Mouse (Mus musculus) limb, embryonic 12.5 days (tissue): Measurements from ENCODE around the gene Tent4b. TPM values are rescaled to one million over a fixed set of nuclear protein-coding genes. Genes with fewer than 3 reads are reported as not detected.

Experiments used
- ATAC-seq: fragments of 200-750 bp; cut with Nextera tagmentation; 2 replicates; pipeline ENCODE4 v1.8.0; 2017; ENCODE audit warnings: low read depth, moderate TSS enrichment; ENCODE audit not compliant: insufficient number of reproducible peaks, insufficient read depth, low FRiP score, low TSS enrichment
- H3K27ac ChIP-seq: fragments of 300-500 bp; sonication (generic); 2 replicates; pipeline ENCODE4 v1.5.1; 2016; ENCODE audit warnings: mild to moderate bottlenecking, moderate library complexity
- H3K27me3 ChIP-seq: fragments of 300-500 bp; sonication (generic); 2 replicates; pipeline ENCODE4 v1.6.1; 2016; ENCODE audit warnings: mild to moderate bottlenecking, moderate library complexity
- H3K36me3 ChIP-seq: fragments of 300-500 bp; sonication (generic); 2 replicates; pipeline ENCODE4 v1.6.1; 2016; ENCODE audit warnings: mild to moderate bottlenecking, moderate library complexity
- H3K4me1 ChIP-seq: fragments of 300-500 bp; sonication (generic); replicated peaks from 2 replicates; pipeline ENCODE4 v1.6.1; 2016
- H3K4me2 ChIP-seq: fragments of 300-500 bp; sonication (generic); 2 replicates; pipeline ENCODE4 v1.6.1; 2016; ENCODE audit warnings: mild to moderate bottlenecking, moderate library complexity
- H3K4me3 ChIP-seq: fragments of 300-500 bp; sonication (generic); replicated peaks from 2 replicates; pipeline ENCODE4 v1.5.1; 2016; ENCODE audit warnings: mild to moderate bottlenecking
- H3K9ac ChIP-seq: fragments of 300-500 bp; sonication (generic); replicated peaks from 2 replicates; pipeline ENCODE4 v1.6.1; 2016; ENCODE audit warnings: mild to moderate bottlenecking, moderate library complexity
- H3K9me3 ChIP-seq: fragments of 300-500 bp; sonication (generic); 2 replicates; pipeline ENCODE4 v1.6.1; 2016; ENCODE audit warnings: mild to moderate bottlenecking, moderate library complexity
- WGBS: fragments of 180-500 bp; shearing (Covaris S2); methylation state at CpG from one replicate; pipeline ENCODE4 v1.1.7; 2016; 5-methylcytosine and 5-hydroxymethylcytosine counted together
- polyA plus RNA-seq: library from polyadenylated mRNA; unstranded; fragments of >200 nt; fragmentation: Nextera tagmentation; extraction: Ambion mirVana; gene quantifications from 2 replicates; pipeline ENCODE4 v1.2.1, GENCODE M21; 2016

The Tent4b gene
- polyA plus RNA-seq, 1 experiment from 2014 or later: 10.4 TPM

DNA sequence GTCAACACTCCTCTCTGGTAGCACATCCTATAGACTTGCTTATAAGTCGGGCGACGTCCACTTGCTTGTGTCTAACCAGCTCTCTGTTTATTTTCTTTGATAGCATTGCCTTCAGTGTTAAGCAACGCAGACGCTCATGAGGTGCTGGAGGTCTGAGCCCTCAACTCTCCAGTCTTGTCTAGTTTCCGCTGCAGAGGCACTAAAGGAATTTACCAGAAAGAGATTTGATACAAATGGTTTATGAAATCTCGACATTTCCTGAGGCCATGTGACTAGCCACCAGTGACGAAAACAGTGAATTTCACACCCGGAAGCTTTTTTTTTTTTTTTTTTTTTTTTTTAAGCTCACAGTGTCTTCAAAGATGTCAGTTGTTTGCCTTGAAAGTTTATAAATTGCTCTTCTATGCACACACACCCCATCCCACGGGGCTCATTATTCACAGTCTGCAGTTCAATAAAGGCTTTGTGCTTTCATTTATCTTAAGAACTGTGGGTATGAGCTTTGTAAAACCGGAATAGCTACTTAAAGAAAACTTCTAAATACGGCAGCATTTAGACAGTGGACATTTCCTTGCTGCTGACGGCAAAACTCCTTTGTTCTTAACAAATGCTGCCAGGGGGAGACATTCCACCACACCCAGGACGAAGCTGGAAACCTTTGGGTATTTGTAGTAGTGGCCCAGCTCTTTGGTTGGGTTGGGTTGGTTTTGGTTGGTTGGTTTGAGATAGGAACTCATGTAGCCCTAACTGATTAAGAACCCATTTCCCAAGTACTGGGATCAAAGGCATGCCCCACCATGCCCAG lies 64.0 kb downstream of the Tent4b start:
- H3K9me3 ChIP-seq: no peaks in the 10 kb centered on the region
- peaks cover 9% of the 10 kb centered on the region for H3K36me3 ChIP-seq
- no peak overlapping the region for H3K9ac ChIP-seq
- H3K4me1 ChIP-seq: peaks cover 7% of the 10 kb centered on the region
- no peak overlapping the region for H3K4me3 ChIP-seq
- peak overlapping the region; percentile 66; the same call in 1 of the 2 replicates for H3K27ac ChIP-seq
- WGBS: 55% methylated on average over 14 of the region's 14 CpGs
- no peaks in the 10 kb centered on the region for H3K27me3 ChIP-seq
- no peak for ATAC-seq
- H3K4me2 ChIP-seq: no peak overlapping the region

DNA sequence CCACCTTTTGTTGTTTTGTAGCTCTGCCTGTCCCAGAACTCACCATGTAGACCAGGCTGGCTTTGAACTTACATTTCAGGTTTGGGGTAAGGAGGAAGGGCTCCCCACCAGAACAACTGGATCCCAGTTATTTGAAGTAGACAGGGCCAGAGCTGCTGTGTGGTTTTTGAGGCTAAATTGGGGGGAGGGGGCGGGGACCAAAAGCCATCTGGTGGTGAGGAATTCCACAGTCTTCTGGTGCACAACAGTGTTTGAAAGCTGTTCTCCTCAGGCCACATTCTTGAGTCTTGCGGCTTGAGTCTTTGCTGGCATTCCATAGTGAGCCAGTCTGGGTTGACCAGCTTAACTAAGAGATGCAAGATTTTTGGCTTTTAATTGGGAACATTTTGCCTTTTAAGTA lies 66.5 kb downstream of the Tent4b start:
- Histone ChIP-seq H3K27ac (peak overlapping the region; percentile 70), H3K36me3 (peaks cover 4% of the 10 kb centered on the region; the same call in 1 of the 2 replicates), H3K27me3 (0 out of 2 replicates have a peak, but pooled peaks cover 1% of the 10 kb centered on the region), H3K4me2 (no peak overlapping the region), H3K9me3 (no peaks in the 10 kb centered on the region), H3K4me1 (peaks cover 7% of the 10 kb centered on the region), H3K4me3 (no peak overlapping the region), H3K9ac (no peak overlapping the region)
- WGBS: 0% methylated on average over 2 of the region's 2 CpGs
- ATAC-seq: peak; percentile 71; the same call in 1 of the 2 replicates

DNA sequence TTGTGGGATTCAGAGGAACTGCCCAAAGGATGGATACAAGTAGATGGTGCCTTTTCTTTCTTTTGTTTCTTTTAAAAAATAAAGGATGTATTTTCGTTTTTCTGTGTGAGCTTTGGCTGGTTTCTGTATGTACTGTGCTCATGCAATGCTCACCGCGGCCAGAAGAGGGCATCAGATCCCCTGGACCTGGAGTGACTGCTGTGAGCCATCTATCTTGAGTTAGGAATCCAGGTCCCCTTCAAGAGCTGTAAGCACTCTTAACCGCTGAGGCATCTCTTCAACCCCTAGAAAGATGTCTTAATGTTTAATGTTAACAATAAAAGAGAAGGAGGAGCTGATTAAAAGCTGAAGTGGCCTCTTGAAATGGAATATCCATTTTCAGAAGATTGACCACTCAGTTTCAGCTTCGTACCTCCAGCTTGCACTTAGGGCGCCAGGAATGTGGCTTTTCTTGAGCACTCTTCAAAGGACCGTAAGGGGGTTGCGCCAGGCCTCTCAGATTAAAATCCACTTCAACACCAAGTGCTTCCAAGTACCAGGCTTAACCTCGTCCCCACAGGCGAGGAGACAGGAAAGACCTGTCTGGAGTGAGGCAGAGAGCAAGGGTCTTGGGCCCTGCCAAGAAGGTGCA lies 67.3 kb downstream of the Tent4b start:
- H3K27ac ChIP-seq: no peak overlapping the region
- WGBS: 47% methylated on average over 10 of the region's 10 CpGs
- no peak overlapping the region for H3K4me2 ChIP-seq
- no peak overlapping the region for H3K4me3 ChIP-seq
- H3K9me3 ChIP-seq: no peaks in the 10 kb centered on the region
- H3K4me1 ChIP-seq: peaks cover 7% of the 10 kb centered on the region
- H3K27me3 ChIP-seq: peaks cover 7% of the 10 kb centered on the region; the same call in 1 of the 2 replicates
- H3K36me3 ChIP-seq: no peaks in the 10 kb centered on the region
- ATAC-seq: no peak
- no peak overlapping the region for H3K9ac ChIP-seq

DNA sequence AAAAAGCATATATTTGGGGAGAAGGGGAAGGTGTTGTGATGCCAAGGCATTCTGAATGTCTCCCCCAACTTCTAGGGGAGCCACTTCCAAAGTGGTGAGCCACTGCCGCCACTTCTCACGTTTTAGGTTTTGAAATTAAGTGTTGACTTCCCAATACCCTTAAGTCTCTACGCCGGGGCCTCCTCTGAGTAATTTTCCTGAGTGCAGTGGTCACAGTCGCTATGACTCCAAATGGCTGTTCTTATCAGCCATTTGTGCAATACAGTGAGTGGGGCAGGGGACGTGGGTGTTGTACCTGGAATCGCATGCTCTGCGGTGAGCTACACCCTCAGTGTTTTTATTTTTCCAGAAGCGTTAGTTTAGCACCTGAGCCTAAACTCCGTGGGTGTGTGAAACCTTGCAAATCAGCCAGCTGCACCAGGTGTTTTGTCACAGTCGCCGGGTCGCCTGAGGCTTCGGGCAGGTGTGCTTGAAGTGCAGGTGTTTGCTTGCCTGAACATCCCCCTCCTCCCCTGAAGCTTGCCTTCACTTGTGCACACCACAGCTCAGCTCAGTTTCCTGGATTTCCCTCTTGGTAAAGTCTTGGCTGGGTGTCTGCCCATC lies 67.9 kb downstream of the Tent4b start:
- H3K4me3 ChIP-seq: no peak overlapping the region
- no peak overlapping the region for H3K9ac ChIP-seq
- peaks cover 7% of the 10 kb centered on the region for H3K4me1 ChIP-seq
- peaks cover 11% of the 10 kb centered on the region for H3K27me3 ChIP-seq
- ATAC-seq: no peak
- H3K4me2 ChIP-seq: no peak overlapping the region
- H3K9me3 ChIP-seq: no peaks in the 10 kb centered on the region
- H3K36me3 ChIP-seq: no peaks in the 10 kb centered on the region
- no peak overlapping the region for H3K27ac ChIP-seq
- 85% methylated on average over 14 of the region's 14 CpGs for WGBS

DNA sequence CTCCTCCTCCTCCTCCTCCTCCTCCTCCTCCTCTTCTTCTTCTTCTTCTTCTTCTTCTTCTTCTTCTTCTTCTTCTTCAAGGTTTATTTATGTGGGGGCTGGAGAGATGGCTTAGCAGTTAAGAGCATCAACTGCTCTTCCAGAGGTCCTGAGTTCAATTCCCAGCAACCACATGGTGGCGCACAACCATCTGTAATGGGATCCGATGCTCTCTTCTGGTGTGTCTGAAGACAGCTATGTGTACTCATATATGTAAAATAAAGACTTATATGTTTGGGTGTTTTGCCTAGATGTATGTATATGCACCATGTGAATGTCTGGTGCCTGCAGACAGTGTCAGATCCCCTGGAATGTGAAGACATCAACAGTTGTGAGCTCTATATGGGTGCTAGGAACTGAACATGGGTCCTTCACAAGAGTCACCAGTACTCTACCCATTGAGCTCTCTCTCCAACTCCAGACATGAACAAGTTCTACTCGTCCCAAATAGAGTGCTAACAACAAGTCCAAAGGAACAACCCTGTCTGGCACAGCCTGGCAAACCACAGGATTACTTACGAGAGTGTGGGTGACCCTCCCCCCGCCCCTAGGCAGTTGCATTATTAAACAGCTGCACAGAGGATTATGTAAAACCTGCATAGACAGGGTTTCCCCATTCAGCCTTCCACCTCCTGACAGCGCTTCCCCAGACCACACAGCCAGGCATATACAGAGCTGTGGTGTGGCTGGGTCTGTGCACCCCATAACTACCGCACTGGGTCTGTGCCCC lies 70.3 kb downstream of the Tent4b start:
- H3K4me1 ChIP-seq: peaks cover 19% of the 10 kb centered on the region
- no peaks in the 10 kb centered on the region for H3K36me3 ChIP-seq
- no peak for ATAC-seq
- H3K27me3 ChIP-seq: peaks cover 34% of the 10 kb centered on the region
- H3K9ac ChIP-seq: no peak overlapping the region
- WGBS: 64% methylated on average over 7 of the region's 7 CpGs
- no peak overlapping the region for H3K4me2 ChIP-seq
- H3K27ac ChIP-seq: no peak overlapping the region
- H3K9me3 ChIP-seq: no peaks in the 10 kb centered on the region
- H3K4me3 ChIP-seq: no peak overlapping the region

DNA sequence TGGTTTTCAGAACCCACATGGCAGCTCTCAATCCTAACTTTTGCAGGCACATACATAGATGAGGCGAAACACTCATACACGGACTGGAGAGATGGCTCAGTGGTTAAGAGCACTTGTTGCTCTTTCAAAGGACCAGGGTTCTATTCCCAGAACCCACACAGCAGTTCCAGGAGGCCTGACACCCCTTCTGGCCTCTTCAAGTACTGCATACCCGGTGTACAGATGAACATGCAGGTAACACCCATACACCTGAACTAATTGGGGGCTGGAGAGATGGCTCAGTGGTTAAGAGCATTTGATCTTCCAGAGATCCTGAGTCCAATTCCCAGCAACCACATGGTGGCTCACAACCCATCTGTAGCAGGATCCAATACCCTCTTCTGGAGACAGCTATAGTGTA lies 71.1 kb downstream of the Tent4b start:
- H3K9me3 ChIP-seq: no peaks in the 10 kb centered on the region
- H3K4me3 ChIP-seq: no peak overlapping the region
- no peak overlapping the region for H3K4me2 ChIP-seq
- no peaks in the 10 kb centered on the region for H3K36me3 ChIP-seq
- H3K9ac ChIP-seq: no peak overlapping the region
- H3K27me3 ChIP-seq: peaks cover 39% of the 10 kb centered on the region
- ATAC-seq: no peak
- peaks cover 18% of the 10 kb centered on the region for H3K4me1 ChIP-seq
- no peak overlapping the region for H3K27ac ChIP-seq
- WGBS: 78% methylated on average over 3 of the region's 3 CpGs

DNA sequence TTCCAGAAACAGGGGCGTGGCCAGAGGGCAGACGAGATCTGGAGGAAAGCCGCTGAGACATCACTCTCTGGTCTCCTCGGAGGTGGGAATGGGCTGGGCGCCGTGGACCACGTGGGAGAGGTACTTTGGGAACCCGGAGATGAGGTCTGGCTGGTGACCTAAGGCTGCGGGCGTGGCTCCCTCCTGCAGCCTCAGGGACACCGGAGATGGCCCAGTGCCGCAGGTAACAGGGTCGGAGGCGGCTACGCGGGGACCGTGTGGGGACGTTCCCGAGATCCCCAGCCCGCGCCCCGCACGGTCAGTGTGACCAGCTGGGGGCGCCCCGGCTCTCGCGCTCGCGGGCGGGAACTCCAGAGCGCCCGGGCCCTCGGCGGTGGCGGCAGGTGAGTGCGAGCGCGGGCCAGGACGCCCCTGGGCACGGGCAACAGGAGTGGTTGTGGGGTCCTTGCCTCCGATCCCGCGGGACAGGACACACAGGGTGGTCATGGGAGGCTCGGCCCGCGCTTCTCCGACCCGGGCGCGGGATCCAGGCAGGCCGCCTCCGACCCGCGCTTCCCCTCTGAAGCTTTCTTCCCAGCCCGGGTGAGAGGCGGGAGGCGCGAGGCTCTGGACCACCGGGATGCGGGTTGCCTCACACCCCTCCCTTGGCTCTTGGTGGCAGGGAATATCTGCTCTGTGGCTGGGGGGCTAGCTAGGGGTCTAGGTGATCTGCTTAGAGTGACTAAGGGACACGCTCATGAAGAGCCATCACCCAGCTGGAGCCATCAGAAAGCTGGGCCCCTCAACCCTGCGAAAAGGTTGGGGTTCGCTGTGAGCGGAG lies 73.4 kb downstream of the Tent4b start, which contains the start of gene Adcy7:
Gene Adcy7, plus strand, starts transcription at position 173 of the 820 bp plus-strand sequence.
- Histone ChIP-seq H3K9ac (peak within 1 kb of the TSS; percentile 67), H3K27ac (no peak within 1 kb of the TSS), H3K9me3 (no peaks in the 10 kb centered on the region), H3K4me2 (peak within 1 kb of the TSS; percentile 83), H3K4me3 (peak within 1 kb of the TSS; percentile 40), H3K36me3 (no peaks in the 10 kb centered on the region), H3K4me1 (peaks cover 12% of the 10 kb centered on the region), H3K27me3 (peaks cover 39% of the 10 kb centered on the region)
- peak; percentile 17; the same call in 1 of the 2 replicates for ATAC-seq
- 3% methylated on average over 63 of the region's 64 CpGs for WGBS

DNA sequence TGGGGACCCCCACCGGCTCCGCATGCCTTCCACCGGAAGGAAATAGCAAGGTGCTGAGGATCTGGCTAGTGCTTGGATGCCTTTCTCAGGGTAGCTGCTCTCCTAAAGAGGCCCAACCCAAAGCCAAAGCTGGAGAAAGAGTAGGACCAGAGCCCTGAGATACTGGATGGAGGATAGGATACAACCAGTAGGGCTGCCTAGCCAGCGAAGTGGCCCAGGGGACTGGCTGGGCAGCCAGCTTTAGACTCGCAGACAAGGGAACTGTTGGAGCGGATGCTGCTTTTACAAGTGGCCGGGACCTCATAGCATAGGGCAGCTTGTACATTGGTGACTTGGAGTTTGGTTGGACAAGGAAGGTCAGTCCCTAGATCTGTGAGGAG lies 74.0 kb downstream of the Tent4b start:
- H3K36me3 ChIP-seq: no peaks in the 10 kb centered on the region
- no peak overlapping the region for H3K27ac ChIP-seq
- H3K27me3 ChIP-seq: peaks cover 39% of the 10 kb centered on the region
- H3K4me1 ChIP-seq: peaks cover 12% of the 10 kb centered on the region
- no peak for ATAC-seq
- peak overlapping the region; percentile 67; the same call in 1 of the 2 replicates for H3K9ac ChIP-seq
- H3K4me3 ChIP-seq: peak overlapping the region; percentile 40
- H3K9me3 ChIP-seq: no peaks in the 10 kb centered on the region
- WGBS: 53% methylated on average over 7 of the region's 7 CpGs
- peak overlapping the region; percentile 83 for H3K4me2 ChIP-seq

DNA sequence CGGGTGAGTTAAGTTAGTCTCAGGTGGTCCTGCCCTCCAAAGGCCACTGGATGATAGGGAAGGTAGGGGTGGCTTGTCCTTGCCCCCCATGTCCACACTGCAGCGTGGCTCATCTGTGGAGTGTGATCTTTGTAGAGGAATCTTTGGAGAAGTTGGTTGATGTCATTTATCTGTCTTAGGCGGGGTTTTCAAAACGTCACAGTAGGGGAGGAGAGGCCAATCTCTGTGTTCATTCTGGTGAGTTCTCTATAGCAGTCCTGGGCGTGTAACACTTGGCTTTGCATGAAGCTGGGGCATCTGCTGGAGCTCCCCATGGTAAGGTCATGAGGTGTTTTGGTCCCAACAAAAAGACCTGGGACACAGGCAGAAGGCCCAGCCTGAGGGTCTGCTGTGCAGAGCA lies 75.1 kb downstream of the Tent4b start:
- no peak overlapping the region for H3K4me2 ChIP-seq
- no peaks in the 10 kb centered on the region for H3K36me3 ChIP-seq
- H3K9ac ChIP-seq: no peak overlapping the region
- peaks cover 12% of the 10 kb centered on the region for H3K4me1 ChIP-seq
- no peak for ATAC-seq
- peaks cover 39% of the 10 kb centered on the region for H3K27me3 ChIP-seq
- WGBS: 88% methylated on average over 5 of the region's 5 CpGs
- no peak overlapping the region for H3K27ac ChIP-seq
- no peaks in the 10 kb centered on the region for H3K9me3 ChIP-seq
- H3K4me3 ChIP-seq: no peak overlapping the region

DNA sequence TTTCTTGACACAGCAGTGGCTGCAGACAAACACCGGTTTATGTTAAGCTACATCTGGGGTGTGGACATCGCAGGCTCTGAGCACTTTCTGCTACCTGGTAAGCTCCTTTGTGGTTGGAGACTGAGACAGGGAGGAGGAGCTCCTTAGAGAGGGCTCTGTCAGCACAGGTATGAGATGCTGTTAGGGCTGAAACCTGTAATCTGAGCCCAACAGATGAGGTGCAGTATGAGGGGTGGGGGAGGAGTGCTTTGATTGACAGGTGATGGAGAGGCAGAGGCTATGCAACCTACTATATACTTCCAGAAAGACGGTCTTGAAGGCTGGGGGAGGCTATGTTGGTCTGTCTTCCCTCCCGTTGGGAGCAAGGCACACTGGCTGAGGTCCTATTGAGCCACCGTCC lies 80.2 kb downstream of the Tent4b start:
- H3K27ac ChIP-seq: no peak overlapping the region

More for the DNA sequence above, 80.2 kb downstream of the Tent4b start:
- H3K4me3 ChIP-seq: no peak overlapping the region
- peaks cover 6% of the 10 kb centered on the region; the same call in 1 of the 2 replicates for H3K27me3 ChIP-seq
- ATAC-seq: no peak
- H3K4me2 ChIP-seq: no peak overlapping the region
- peaks cover 14% of the 10 kb centered on the region for H3K4me1 ChIP-seq
- WGBS: 39% methylated on average over 5 of the region's 5 CpGs
- H3K9ac ChIP-seq: no peak overlapping the region
- H3K36me3 ChIP-seq: no peaks in the 10 kb centered on the region
- no peaks in the 10 kb centered on the region for H3K9me3 ChIP-seq
